Mouse (Mus musculus): ENCODE results near the gene Cdh5. TPM values are rescaled to one million over a fixed set of nuclear protein-coding genes. Genes with fewer than 3 reads are reported as not detected.
A peak's percentile ranks its signal among the peaks of the same experiment; 100 is the strongest.
"Not testable (repeated sequence)": the region's sequence is repeated elsewhere in the genome, so short reads cannot be mapped to it uniquely, and the experiment has no call there.

Gene Cdh5
- polyA plus RNA-seq, 1 experiment from 2014 or later: 12.1 TPM

DNA sequence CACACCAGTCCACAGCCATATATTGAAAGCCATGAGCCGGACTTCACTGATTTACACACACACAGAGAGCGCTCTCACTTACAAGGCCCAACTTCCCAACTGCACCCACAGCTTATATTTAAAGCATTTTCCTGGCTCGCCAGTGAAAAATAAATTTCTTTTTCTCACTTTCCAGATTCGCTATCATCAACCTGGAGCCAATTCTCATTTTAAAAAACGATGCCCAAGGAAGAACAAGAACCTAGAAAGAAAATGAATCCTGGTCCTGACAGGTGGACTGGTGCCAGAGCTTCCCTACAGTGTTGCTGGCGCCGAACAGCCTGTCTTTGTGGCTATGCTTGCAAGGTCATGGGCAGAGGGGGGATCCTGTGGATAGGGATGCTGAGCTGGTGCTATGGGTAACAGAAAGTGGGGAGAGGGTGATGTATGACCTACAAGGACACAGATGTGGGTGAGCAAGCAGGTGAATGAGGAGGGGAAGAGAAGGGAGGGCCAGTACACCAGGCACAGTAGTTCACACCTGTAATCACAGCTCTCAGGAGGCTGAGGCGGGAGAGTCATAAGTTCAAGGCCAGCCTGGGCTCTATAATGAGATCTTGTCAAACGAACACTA, 35.4 kb upstream of the Cdh5 start:
- no peak overlapping the region for H3K4me2 ChIP-seq (replicated peaks; ENCODE audit: low read depth)
- H3K27me3 ChIP-seq (replicated peaks; ENCODE audit: control insufficient read depth, insufficient read depth, low read length): no peaks in the 10 kb centered on the region
- H3K4me3 ChIP-seq (ENCODE audit: low read depth, low read length): no peak overlapping the region
- no peaks in the 10 kb centered on the region for H3K9me3 ChIP-seq (ENCODE audit: control insufficient read depth)
- no peak for ATAC-seq
- H3K4me1 ChIP-seq (replicated peaks; ENCODE audit: control insufficient read depth, insufficient read depth, low read length): peaks cover 10% of the 10 kb centered on the region
- no peak overlapping the region for H3K9ac ChIP-seq (ENCODE audit: low read depth, low read length)
- WGBS: 93% methylated on average over 9 of the region's 9 CpGs
- H3K27ac ChIP-seq (ENCODE audit: low read depth, low read length): no peak overlapping the region
- no peaks in the 10 kb centered on the region for H3K36me3 ChIP-seq (ENCODE audit: control insufficient read depth, insufficient read depth)
- TF ChIP-seq CTCF (IDR thresholded peaks at IDR 0.05; ENCODE audit: low read depth): no peak

DNA sequence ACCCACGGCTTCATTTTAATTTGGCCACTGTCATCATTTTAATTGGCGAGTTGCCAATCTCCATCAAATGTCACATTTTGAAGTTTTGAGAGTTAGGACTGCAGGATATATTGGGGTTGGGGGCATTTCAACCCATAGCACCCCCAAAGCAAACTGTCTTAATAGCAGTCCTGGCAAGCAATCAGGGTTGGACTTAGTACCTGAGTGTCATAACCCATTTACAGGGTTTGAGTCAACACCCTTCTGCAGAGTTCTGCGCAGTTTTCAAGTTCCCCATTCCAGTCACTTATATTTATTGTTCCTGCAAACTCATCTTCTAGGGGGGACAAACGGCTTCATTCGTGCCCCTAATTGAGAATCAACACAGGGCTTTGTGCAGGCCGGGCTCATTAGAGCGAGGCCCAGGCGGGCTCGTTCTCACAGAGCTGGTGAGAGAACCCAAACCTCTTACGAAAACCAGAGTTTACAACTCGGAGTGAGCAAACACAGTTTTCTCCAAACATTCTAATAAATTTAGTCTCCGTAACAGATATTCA, 34.0 kb upstream of the Cdh5 start:
- no peak overlapping the region for H3K9ac ChIP-seq (ENCODE audit: low read depth, low read length)
- H3K36me3 ChIP-seq (ENCODE audit: control insufficient read depth, insufficient read depth): no peaks in the 10 kb centered on the region
- no peak overlapping the region for H3K27ac ChIP-seq (ENCODE audit: low read depth, low read length)
- ATAC-seq: peak; percentile 46; the same call in 1 of the 2 replicates
- no peaks in the 10 kb centered on the region for H3K9me3 ChIP-seq (ENCODE audit: control insufficient read depth)
- H3K4me1 ChIP-seq (replicated peaks; ENCODE audit: control insufficient read depth, insufficient read depth, low read length): peaks cover 6% of the 10 kb centered on the region; the same call in 1 of the 2 replicates
- 36% methylated on average over 12 of the region's 12 CpGs for WGBS
- H3K4me3 ChIP-seq (ENCODE audit: low read depth, low read length): no peak overlapping the region
- no peaks in the 10 kb centered on the region for H3K27me3 ChIP-seq (replicated peaks; ENCODE audit: control insufficient read depth, insufficient read depth, low read length)
- H3K4me2 ChIP-seq (replicated peaks; ENCODE audit: low read depth): no peak overlapping the region; the same call in 1 of the 2 replicates
- no peak for TF ChIP-seq CTCF (IDR thresholded peaks at IDR 0.05; ENCODE audit: low read depth)

DNA sequence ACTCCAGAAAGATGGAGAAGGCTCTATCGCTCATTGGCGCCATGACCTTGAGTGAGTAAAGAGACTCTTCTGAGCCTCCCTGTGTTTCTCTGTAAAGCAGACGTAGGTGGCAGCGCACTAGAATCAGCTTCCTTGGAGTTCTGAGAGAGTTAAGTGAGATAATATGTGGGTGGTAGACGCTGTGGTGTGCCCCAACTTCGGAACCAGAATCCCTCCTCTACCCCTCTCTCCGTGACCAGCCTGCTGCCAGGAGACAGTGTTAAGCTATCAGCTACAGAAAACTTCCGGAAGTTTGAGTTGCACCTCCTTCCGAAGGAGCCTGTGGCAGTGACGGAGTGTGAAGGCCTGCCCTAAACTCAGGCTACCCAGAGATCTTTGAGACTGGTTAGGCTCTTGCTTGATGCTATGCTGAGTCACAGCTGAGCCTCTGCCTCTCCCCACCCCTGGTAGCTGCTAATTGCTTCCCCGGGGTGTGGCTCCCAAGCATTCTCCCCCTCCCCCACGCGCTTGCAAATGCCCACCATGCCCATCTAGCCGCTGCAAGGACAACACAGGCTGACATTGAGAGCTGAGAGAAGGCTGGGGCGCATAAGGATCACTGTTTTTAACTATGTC, 32.9 kb upstream of the Cdh5 start:
- 60% methylated on average over 15 of the region's 15 CpGs for WGBS
- Histone ChIP-seq H3K4me3 (ENCODE audit: low read depth, low read length) (no peak overlapping the region), H3K9ac (ENCODE audit: low read depth, low read length) (no peak overlapping the region), H3K36me3 (ENCODE audit: control insufficient read depth, insufficient read depth) (no peaks in the 10 kb centered on the region), H3K4me2 (replicated peaks; ENCODE audit: low read depth) (no peak overlapping the region), H3K9me3 (ENCODE audit: control insufficient read depth) (no peaks in the 10 kb centered on the region), H3K27ac (ENCODE audit: low read depth, low read length) (no peak overlapping the region), H3K27me3 (replicated peaks; ENCODE audit: control insufficient read depth, insufficient read depth, low read length) (no peaks in the 10 kb centered on the region), H3K4me1 (replicated peaks; ENCODE audit: control insufficient read depth, insufficient read depth, low read length) (peaks cover 6% of the 10 kb centered on the region; the same call in 1 of the 2 replicates)
- no peak for ATAC-seq
- TF ChIP-seq CTCF (IDR thresholded peaks at IDR 0.05; ENCODE audit: low read depth): no peak

DNA sequence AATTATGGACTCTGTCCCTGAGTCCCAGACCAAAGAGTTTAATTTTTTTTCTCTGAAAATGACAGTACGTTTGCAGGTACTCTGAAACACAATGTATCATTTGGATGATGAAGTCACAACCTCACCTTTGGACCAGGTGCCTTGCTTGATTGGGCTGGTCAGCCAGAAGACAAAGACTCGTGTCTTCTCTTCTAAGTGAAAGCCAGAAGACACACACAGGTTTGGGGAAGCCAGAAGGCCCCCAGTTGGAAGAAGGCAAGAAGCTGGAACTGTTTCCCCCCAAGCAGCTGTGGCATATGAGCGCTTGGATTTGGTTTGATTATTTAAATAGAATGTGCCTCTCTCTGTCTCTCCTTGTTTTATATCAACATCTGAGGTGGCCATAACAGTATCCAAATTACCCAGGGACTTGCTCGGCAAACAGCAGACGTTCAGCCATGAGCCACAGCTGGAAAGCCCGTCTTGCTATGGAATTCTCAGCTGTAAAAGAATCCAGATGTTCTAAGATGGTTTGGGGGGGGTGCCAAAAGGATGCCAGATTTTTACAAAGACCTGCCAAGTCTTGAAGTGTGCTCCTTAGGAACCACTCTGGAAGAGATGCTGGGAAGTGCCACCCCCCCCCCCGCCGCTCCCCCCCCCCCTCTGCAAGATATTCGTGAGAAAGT, 31.1 kb upstream of the Cdh5 start:
- not testable (repeated sequence) for H3K27me3 ChIP-seq (replicated peaks; ENCODE audit: control insufficient read depth, insufficient read depth, low read length); ATAC-seq; H3K4me3 ChIP-seq (ENCODE audit: low read depth, low read length); H3K4me1 ChIP-seq (replicated peaks; ENCODE audit: control insufficient read depth, insufficient read depth, low read length); H3K9ac ChIP-seq (ENCODE audit: low read depth, low read length); H3K4me2 ChIP-seq (replicated peaks; ENCODE audit: low read depth); H3K27ac ChIP-seq (ENCODE audit: low read depth, low read length); H3K36me3 ChIP-seq (ENCODE audit: control insufficient read depth, insufficient read depth); H3K9me3 ChIP-seq (ENCODE audit: control insufficient read depth)
- WGBS: 52% methylated on average over 9 of the region's 9 CpGs

DNA sequence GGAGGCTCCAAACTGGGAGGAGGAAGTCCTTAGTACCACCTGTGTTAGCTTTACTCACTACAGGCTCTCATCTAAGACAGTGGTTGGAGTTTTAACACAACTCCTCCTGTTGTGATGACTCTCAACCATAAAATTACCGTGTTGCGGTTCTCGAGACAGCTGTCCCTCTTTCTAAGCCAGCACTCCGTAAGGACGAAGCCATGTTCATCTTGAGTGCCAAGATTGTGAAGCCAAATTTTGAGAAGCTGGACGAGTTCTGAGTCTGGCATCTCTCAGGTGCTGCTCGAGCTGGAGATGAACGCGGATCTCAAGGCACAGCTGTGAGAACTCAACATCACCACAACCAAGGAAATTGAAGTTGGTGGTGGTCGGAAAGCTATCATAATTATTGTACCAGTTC, 30.5 kb upstream of the Cdh5 start:
- no peak overlapping the region for H3K4me3 ChIP-seq (ENCODE audit: low read depth, low read length)
- no peak overlapping the region for H3K4me2 ChIP-seq (replicated peaks; ENCODE audit: low read depth)
- H3K9me3 ChIP-seq (ENCODE audit: control insufficient read depth): no peaks in the 10 kb centered on the region
- H3K9ac ChIP-seq (ENCODE audit: low read depth, low read length): no peak overlapping the region
- no peak for ATAC-seq
- no peaks in the 10 kb centered on the region for H3K36me3 ChIP-seq (ENCODE audit: control insufficient read depth, insufficient read depth)
- no peak for TF ChIP-seq CTCF (IDR thresholded peaks at IDR 0.05; ENCODE audit: low read depth)
- H3K4me1 ChIP-seq (replicated peaks; ENCODE audit: control insufficient read depth, insufficient read depth, low read length): no peaks in the 10 kb centered on the region; the same call in 1 of the 2 replicates
- WGBS: 82% methylated on average over 10 of the region's 10 CpGs
- H3K27ac ChIP-seq (ENCODE audit: low read depth, low read length): no peak overlapping the region
- H3K27me3 ChIP-seq (replicated peaks; ENCODE audit: control insufficient read depth, insufficient read depth, low read length): no peaks in the 10 kb centered on the region

DNA sequence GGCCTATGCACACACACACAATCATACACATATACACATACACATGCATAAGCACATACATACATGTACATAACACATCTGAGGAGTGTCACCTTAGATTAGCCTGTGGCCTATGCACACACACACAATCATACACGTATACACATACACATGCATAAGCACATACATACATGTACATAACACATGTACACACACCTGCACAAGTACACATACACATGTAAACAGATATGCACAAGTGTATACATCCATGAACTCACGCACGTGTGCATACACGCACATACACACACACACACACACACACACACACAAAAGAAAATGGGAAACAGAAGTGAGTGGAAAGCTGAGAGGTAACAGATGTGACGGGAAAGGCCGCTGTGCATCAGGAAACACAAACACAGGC, 26.3 kb upstream of the Cdh5 start:
- Histone ChIP-seq H3K9ac (ENCODE audit: low read depth, low read length) (no peak overlapping the region), H3K27ac (ENCODE audit: low read depth, low read length) (no peak overlapping the region), H3K27me3 (replicated peaks; ENCODE audit: control insufficient read depth, insufficient read depth, low read length) (no peaks in the 10 kb centered on the region), H3K4me1 (replicated peaks; ENCODE audit: control insufficient read depth, insufficient read depth, low read length) (no peaks in the 10 kb centered on the region), H3K4me2 (replicated peaks; ENCODE audit: low read depth) (no peak overlapping the region), H3K9me3 (ENCODE audit: control insufficient read depth) (no peaks in the 10 kb centered on the region), H3K36me3 (ENCODE audit: control insufficient read depth, insufficient read depth) (no peaks in the 10 kb centered on the region), H3K4me3 (ENCODE audit: low read depth, low read length) (no peak overlapping the region)
- WGBS: 90% methylated on average over 6 of the region's 6 CpGs
- no peak for TF ChIP-seq CTCF (IDR thresholded peaks at IDR 0.05; ENCODE audit: low read depth)
- ATAC-seq: no peak

Data from intestine, postnatal 0 days (tissue).